Mouse (Mus musculus): ENCODE measurements around the gene Nkapd1.

DNA sequence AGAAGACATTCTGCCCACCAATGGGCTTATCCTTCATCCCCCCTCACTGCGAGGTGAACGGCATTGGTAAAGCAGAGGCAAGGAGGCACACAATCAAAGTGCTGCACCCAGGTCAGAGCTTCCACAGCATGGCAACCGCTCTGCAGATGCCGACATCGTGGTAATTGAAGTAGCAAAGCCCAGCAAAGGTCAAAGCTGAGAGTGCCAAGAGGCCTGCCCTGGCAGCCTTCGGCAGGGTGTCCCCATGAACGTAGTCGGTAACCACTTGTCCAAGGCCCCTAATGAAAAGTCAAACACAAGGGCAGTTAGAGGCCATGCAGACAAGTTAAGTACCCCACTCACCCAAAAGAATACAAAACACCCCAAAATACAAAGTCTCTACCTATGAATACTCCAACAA, 20.3 kb downstream of the Nkapd1 start:
- TF ChIP-seq CTCF (IDR thresholded peaks at IDR 0.05; ENCODE audit: low read depth, low read length) (no peak), POLR2A (IDR thresholded peaks at IDR 0.05; ENCODE audit: extremely low read depth, insufficient read depth, low read length) (no peak)
